Mouse (Mus musculus) olfactory bulb, adult 2 months (tissue): Measurements from ENCODE around the gene Tshz2.

ENCODE experiments used
- CTCF ChIP-seq: fragments of 200-500 bp; IDR thresholded peaks from 2 replicates; pipeline ENCODE4 v1.5.1; 2012; ENCODE audit warnings: low read depth, mild to moderate bottlenecking, low read length, moderate library complexity; ENCODE audit not compliant: insufficient read depth
- POLR2A ChIP-seq: fragments of 200-500 bp; IDR thresholded peaks from 2 replicates; pipeline ENCODE4 v1.6.1; 2012; ENCODE audit warnings: mild to moderate bottlenecking, low read depth, low read length, moderate library complexity; ENCODE audit not compliant: insufficient read depth

- TF ChIP-seq POLR2A (no peak), CTCF (no peak)
These were observed 97.8 kb downstream of the Tshz2 start for GRCm38 (mm10) chr2:169730551-169730996.
